ENCODE assay signal across 8 mouse cellular contexts in genomic region chr6:114071564-114071963, GRCm38 (mm10). TPM values are rescaled to one million over a fixed set of nuclear protein-coding genes. Genes with fewer than 3 reads are reported as not detected.
DNase-seq lines count a peak whose midpoint lies in the region; ATAC-seq lines count a peak whose summit lies in the region.

No protein-coding gene starts in this region.

- ATAC-seq in granulocyte monocyte progenitor cell, adult 5-6 weeks (replicated peaks; ENCODE audit: poor library complexity, severe bottlenecking): no peak; the same call in 1 of the 2 replicates

- DNase-seq in right cerebral cortex, adult 18-20 months: peak; percentile 48
- no peak for DNase-seq in right cerebral cortex, postnatal 25 days
- DNase-seq in adipocyte (ENCODE audit: low spot score): peak; percentile 52
- peak; percentile 94 for DNase-seq in cerebellum, postnatal 10 days
- peak; percentile 64 to 65 for DNase-seq in frontal cortex, postnatal 25 days (ENCODE audit: low spot score in 2 of 2)
- peak; percentile 66 to 78 for DNase-seq in left cerebral cortex, postnatal 14 days (ENCODE audit: low spot score in 2 of 2)
- peak; percentile 24 for DNase-seq in ovary, postnatal 14 days (ENCODE audit: low spot score)

- intact Hi-C loops in left cerebral cortex, postnatal 14 days (cut with DNase I): loop anchor here (2.0 to 10.0 kb wide), 2 partner anchors 237 to 311 kb away; no protein-coding TSS in a partner anchor

RNA-seq across cellular contexts. Expression of gene Atp2b2, which starts 29.2 kb away (rescaled TPM):
- total RNA-seq in left cerebral cortex, postnatal 14 days (2021): 100 to 1,000 TPM; 603 to 682 TPM
- 0.15 TPM in 1 of 2 replicates, not detected in the other for total RNA-seq in granulocyte monocyte progenitor cell, adult 5-6 weeks (2014; fragmentation: Nextera tagmentation)
- not detected in 2 replicates for total RNA-seq in granulocyte monocyte progenitor cell, adult 5-6 weeks (2017)

RNA-seq across cellular contexts. Expression of gene Slc6a11, which starts 59.5 kb away (rescaled TPM):
- 100 to 1,000 TPM; 104 to 112 TPM for total RNA-seq in left cerebral cortex, postnatal 14 days (2021)
- total RNA-seq in granulocyte monocyte progenitor cell, adult 5-6 weeks (2014; fragmentation: Nextera tagmentation): not detected in 2 replicates
- not detected in 2 replicates for total RNA-seq in granulocyte monocyte progenitor cell, adult 5-6 weeks (2017)

Comparison
In these comparisons a context has a peak if more than half of its experiments do, and no peak if none do; other contexts are left out.
1. RNA of gene Atp2b2, which starts 29.2 kb away (total RNA-seq): 603 to 682 TPM in left cerebral cortex, postnatal 14 days; 0.15 TPM in granulocyte monocyte progenitor cell, adult 5-6 weeks; every median in the first group is over 100 times any median in the second.
2. RNA of gene Slc6a11, which starts 59.5 kb away (total RNA-seq): 104 to 112 TPM in left cerebral cortex, postnatal 14 days; not detected in granulocyte monocyte progenitor cell, adult 5-6 weeks; every median in the first group is over 100 times any median in the second.